Mouse (Mus musculus) lung, postnatal 4 days (tissue): ENCODE measurements around the gene Saxo1.

Experiments
- DNase-seq, 2 experiments: peaks; one replicate each; pipeline ENCODE4 v3.0.0; 2021

The Saxo1 gene

DNA sequence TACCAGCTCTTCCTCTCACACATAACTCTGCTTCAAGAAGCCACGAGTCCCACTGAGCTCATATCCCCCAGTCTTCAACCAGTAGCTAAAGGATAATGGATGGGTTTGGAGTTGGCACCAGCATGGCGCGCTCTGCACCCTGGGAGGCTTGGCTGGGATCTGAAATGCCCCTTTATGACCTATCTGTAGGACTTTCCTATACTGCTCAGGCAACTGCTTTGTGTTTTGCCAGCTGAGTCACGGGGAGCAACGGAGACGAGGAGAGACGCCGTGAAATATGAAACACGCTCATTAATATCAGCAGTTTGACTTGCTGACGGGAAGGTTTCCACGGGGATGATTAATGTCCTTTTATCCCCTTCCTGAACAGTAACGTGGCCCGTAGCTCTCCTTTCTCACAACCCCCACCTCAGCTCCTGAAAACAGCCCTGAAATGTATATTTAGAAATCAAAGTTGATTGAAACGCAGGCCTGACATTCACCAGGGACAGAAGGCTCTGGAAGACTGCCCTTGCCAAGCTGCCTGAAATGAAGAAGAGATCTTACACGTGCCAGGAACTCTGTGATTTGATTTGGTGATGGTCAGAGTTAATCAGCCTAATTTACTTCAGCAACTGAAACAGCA lies 141.6 kb downstream of the Saxo1 start:
- DNase-seq: no peak

DNA sequence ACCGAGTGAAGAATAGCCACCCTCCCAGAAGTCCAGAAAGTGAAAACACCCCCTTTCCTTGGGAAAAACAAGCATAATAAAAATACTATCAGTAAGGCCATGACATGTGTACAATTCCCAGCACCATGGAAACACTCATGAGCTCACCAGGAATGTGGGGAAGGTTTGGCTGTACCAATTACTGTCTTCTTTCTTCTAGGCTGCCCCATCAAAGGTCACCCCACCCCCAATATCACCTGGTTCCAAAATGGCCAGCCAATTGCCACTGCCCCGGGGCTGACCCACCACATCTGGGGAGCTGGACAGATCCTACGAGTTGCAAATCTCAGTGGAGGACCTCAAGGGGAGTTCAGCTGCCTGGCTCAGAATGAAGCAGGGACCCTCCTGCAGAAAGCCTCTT lies 144.7 kb downstream of the Saxo1 start:
- no peak for DNase-seq

DNA sequence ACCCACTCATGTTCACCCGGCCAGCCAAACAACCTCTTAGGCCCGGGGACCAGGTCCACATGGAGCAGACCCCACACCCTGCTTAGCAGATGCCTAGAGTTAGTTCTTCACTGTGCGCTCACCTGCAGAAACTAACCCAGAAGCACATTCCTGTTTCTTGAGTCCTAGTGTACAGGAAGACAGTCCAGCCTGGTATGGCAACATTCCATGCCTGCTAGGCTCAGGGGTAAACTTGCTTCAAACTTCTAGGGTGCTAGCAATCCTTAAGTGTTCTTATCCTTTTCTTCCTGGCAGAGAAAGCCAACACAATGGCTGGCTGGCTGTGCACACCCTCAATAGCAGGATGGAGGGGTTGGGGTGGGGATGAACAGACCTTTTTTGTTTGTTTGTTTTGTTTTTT lies 147.2 kb downstream of the Saxo1 start:
- peak in 1 of 2 experiments; percentile 10 for DNase-seq

DNA sequence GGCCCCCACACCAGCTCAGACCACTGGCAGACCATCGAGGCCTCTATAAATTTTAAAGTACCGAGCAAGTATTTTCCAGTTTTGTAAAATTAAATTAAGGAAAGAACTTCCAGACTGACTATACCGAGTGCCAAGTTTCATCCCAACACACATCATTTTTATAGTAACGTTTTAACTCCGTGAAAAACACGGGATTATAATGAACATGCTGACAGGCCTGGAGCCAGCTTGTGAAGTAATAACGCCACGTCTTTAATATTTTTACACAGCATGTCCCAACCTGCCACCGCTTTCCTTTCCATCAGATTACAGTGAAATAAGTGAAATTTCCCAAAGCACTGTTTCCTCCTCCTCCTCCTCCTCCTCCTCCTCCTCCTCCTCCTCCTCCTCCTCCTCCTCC lies 149.7 kb downstream of the Saxo1 start:
- no peak for DNase-seq

DNA sequence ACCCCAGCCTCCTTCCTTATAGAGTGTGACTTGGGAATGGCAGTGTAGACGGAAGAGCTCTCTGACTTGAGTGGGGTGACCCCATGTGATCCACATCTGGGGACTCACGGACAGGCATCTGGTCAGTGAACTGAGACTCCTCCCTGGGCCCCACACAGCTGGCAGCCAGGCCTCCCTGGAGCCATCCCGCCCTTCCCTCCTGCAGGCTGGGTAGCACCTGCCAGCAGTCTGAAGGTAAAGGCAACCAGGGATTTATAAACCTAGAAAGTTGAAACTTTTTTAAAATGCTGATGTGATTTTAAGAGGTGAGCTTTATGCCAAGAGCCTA lies 151.0 kb downstream of the Saxo1 start:
- no peak for DNase-seq

DNA sequence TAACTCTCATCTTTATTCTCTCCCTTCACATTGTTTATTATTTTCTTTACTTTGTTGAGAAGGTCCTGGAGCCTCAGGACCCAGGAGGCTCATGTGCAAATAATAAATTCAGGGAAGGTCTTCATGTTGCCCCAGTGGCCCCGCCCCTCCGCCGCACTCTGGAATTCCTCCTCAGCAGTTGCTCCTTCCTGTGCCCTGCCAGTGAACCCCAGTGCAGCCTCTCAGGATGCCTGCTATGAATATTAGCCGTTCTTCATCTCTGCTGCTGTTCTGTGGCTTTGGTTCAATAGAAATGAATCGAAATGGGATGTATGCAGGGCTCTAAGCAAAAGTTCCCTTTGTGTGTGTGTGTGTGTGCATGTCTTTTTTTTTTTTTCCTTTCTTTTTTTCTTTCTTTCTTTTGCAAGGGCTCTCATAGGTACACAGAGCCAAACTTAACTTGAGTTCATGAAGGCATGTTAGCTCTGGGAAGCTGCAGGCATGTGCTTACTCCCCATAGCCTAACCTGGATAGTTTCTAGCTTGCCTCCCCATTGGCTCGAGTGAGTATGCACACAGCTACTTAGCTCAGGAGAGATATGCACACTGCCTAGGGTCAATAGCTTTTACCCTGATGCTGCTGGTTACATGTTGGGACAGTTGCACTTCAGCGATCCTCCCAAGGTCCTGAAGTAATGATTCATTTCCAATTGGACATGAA lies 151.5 kb downstream of the Saxo1 start:
- no peak for DNase-seq

DNA sequence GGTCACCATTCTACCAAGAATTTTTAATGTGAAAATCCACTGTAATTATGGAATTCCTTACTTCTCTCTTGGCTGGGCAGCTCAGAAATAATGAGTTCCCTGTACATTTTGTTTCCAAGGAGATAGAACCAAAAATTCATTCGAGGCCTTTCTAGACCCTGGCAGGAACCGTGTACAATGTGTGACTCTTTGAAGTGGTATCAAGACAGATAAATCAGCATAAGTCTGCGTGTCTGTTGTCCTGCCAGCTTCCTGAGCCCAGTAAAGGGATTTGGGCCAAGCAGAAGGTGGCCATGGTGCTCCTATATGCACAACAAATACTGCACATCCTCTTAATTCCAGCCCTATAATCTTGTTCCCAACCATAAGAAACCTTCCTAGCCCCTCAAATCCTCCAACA lies 157.0 kb downstream of the Saxo1 start:
- DNase-seq: no peak

DNA sequence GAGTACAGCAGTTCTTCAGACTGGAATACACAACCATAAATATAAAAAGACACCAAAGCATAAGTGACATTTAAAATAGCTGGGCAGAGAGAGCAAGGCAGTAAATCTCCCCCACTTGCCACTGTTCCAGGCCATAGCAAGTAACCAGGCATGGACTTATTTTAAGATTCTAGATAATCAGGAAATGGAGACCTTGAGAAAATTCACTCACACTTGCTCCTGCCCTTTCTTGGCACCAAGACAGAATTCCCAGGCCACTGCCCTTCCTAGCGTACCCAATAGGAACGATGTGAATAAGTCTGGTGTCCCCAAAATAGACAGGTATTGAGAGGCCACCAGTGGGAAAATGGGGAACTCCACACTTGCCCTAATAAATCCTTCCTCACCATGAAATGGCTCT lies 160.7 kb downstream of the Saxo1 start:
- DNase-seq: no peak

DNA sequence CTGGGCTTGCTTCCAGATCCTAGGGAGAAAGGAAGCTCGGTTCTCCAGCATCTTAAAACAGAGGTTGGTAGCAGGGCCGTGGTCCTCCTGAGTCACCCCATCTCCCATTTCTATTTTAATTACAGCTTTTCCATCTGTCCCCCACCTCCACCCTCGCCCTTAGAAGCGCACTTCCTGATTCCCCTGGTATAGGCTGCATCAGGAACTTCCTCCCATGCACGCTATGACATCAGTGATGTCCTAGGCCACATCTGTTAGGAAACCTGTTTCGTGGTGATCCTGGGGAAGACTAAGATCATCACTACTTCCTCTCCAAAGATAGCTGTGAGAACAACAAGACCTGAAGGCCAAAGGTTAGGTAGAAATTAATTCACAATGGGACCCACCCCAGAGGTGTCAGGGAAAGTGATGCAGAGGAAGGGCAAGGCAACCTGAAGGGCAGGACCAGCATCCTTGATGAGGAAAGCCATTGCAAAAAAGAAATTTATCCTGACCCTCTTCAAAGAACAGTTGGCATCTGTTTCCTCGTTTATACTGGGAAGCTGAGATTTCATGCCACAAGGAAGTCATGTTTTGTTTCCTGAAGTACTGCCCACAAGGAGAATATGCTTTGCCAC lies 161.3 kb downstream of the Saxo1 start:
- DNase-seq: no peak

DNA sequence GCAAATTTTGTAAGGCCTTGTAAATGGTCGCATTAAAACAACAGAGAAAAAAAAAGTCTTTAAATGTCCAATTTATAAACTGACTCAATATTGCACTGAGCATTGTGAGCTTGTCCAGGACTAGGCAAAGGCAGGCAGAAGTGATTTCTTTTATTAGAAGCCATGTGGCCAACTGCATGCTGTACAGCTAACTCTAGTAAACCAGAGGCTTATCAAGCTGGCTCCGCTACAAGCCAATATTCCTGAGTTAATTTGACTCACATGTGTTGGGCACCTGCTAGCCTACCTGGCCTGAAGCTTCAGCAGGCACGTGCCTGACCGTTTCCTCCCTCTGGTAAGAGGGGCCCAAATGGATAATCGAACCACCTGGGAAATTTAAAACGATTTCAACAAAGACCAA lies 162.5 kb downstream of the Saxo1 start:
- DNase-seq: no peak
